Mouse (Mus musculus) liver, embryonic 12.5 days (tissue): ENCODE results near the gene Gm43191. TPM values are rescaled to one million over a fixed set of nuclear protein-coding genes. Genes with fewer than 3 reads are reported as not detected.

Experiments used
- ATAC-seq: fragments of 200-750 bp; cut with Nextera tagmentation; 2 replicates; pipeline ENCODE4 v1.8.0; 2017; ENCODE audit warnings: moderate number of reproducible peaks, mild to moderate bottlenecking, moderate library complexity
- H3K27ac ChIP-seq: fragments of 300-500 bp; sonication (generic); 2 replicates; pipeline ENCODE4 v1.5.1; 2016; ENCODE audit warnings: mild to moderate bottlenecking
- H3K27me3 ChIP-seq: fragments of 300-500 bp; sonication (generic); replicated peaks from 2 replicates; pipeline ENCODE4 v1.6.1; 2016; ENCODE audit warnings: mild to moderate bottlenecking, moderate library complexity
- H3K36me3 ChIP-seq: fragments of 300-500 bp; sonication (generic); 2 replicates; pipeline ENCODE4 v1.6.1; 2016; ENCODE audit warnings: mild to moderate bottlenecking, moderate library complexity
- H3K4me1 ChIP-seq: fragments of 300-500 bp; sonication (generic); 2 replicates; pipeline ENCODE4 v1.6.1; 2016
- H3K4me2 ChIP-seq: fragments of 300-500 bp; sonication (generic); 2 replicates; pipeline ENCODE4 v1.6.1; 2016; ENCODE audit warnings: mild to moderate bottlenecking, moderate library complexity
- H3K4me3 ChIP-seq: fragments of 300-500 bp; sonication (generic); 2 replicates; pipeline ENCODE4 v1.5.1; 2016; ENCODE audit warnings: mild to moderate bottlenecking, moderate library complexity
- H3K9ac ChIP-seq: fragments of 300-500 bp; sonication (generic); 2 replicates; pipeline ENCODE4 v1.6.1; 2016; ENCODE audit warnings: mild to moderate bottlenecking, moderate library complexity
- H3K9me3 ChIP-seq: fragments of 300-500 bp; sonication (generic); replicated peaks from 2 replicates; pipeline ENCODE4 v1.6.1; 2016; ENCODE audit warnings: mild to moderate bottlenecking, moderate library complexity
- WGBS: fragments of 180-500 bp; shearing (Covaris S2); methylation state at CpG from one replicate; pipeline ENCODE4 v1.1.7; 2016; ENCODE audit not compliant: insufficient replicate concordance; 5-methylcytosine and 5-hydroxymethylcytosine counted together
- polyA plus RNA-seq: library from polyadenylated mRNA; unstranded; fragments of >200 nt; fragmentation: Nextera tagmentation; extraction: Ambion mirVana; gene quantifications from 2 replicates; pipeline ENCODE4 v1.2.1, GENCODE M21; 2016

The Gm43191 gene
- polyA plus RNA-seq, result not detected in 2 replicates

DNA sequence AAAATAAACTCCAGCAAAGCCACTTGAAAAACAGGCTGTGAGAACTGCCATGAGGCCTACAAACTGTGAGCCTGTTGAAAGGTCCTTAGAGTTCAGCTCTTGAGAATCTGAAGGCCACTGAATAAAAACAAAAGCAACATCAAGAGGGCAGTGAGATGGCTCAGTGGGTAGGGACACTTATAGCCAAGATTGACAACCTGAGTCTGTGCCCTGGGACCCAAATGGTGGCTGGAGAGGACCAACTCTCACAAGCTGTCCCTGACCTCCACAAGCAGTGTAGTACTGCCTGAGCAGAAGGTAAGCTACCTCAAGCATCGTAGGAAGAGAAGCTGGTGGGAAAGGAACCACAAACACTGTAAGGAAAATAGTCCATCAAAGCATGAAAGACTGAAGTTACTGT is at the start of gene Gm43191:
TSS of gene Gm43191 (minus strand) at position 101 of the 400 bp plus-strand sequence.
- peaks cover 56% of the 10 kb centered on the region for H3K36me3 ChIP-seq
- H3K4me2 ChIP-seq, result no peak within 1 kb of the TSS
- no peak within 1 kb of the TSS for H3K9ac ChIP-seq
- WGBS, result 92% methylated on average over 1 of the region's 1 CpGs
- H3K27me3 ChIP-seq, result no peaks in the 10 kb centered on the region
- H3K27ac ChIP-seq, result no peak within 1 kb of the TSS
- H3K4me3 ChIP-seq, result no peak within 1 kb of the TSS
- no peaks in the 10 kb centered on the region for H3K9me3 ChIP-seq
- no peaks in the 10 kb centered on the region for H3K4me1 ChIP-seq
- ATAC-seq, result no peak

DNA sequence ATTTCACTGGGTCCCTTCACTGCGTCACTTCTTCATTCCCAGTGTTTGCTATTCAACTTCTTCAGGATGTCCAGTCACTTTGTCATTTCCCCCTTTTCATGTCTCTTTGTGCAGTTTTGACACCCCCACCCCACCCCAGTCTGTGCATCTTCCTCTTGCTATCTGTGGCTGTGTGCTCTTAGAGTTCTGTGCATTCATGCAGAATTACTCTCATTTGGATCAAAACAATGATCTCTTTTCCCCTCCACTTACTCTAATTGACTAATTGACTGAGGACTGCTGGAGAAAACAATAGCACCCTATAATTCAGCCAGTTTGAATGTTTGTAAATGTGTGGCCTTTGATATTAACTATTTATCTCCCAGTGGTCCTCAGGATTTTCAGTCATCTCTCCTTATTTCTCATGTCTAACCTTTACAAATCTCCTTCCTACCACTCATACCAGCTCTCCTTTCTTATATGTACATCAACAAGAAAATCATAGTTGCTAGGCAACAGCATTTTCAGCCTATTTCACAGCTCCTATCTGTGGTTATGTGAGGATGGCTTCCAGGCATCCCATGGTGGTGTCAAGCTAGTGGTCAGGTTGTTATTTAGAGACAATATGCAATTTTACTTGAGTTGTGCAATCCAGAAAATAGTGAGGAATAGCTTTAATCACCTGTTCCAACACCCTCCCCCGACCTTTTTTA is 48.6 kb upstream of the Gm43191 start:
- Histone ChIP-seq H3K27ac (no peak overlapping the region), H3K4me1 (no peaks in the 10 kb centered on the region), H3K9me3 (0 out of 2 replicates have a peak, but pooled peaks cover 3% of the 10 kb centered on the region), H3K4me3 (no peak overlapping the region), H3K36me3 (no peaks in the 10 kb centered on the region), H3K9ac (no peak overlapping the region), H3K27me3 (no peaks in the 10 kb centered on the region), H3K4me2 (no peak overlapping the region)
- 49% methylated on average over 2 of the region's 2 CpGs for WGBS
- ATAC-seq, result no peak

- Histone ChIP-seq H3K27ac (no peak overlapping the region), H3K4me2 (no peak overlapping the region), H3K27me3 (no peaks in the 10 kb centered on the region), H3K4me1 (no peaks in the 10 kb centered on the region), H3K9me3 (no peaks in the 10 kb centered on the region), H3K4me3 (no peak overlapping the region), H3K36me3 (no peaks in the 10 kb centered on the region), H3K9ac (no peak overlapping the region)
- 49% methylated on average over 9 of the region's 9 CpGs for WGBS
- ATAC-seq, result no peak
These were observed 45.7 kb upstream of the Gm43191 start for GRCm38 (mm10) chr3:116726807-116727206.

DNA sequence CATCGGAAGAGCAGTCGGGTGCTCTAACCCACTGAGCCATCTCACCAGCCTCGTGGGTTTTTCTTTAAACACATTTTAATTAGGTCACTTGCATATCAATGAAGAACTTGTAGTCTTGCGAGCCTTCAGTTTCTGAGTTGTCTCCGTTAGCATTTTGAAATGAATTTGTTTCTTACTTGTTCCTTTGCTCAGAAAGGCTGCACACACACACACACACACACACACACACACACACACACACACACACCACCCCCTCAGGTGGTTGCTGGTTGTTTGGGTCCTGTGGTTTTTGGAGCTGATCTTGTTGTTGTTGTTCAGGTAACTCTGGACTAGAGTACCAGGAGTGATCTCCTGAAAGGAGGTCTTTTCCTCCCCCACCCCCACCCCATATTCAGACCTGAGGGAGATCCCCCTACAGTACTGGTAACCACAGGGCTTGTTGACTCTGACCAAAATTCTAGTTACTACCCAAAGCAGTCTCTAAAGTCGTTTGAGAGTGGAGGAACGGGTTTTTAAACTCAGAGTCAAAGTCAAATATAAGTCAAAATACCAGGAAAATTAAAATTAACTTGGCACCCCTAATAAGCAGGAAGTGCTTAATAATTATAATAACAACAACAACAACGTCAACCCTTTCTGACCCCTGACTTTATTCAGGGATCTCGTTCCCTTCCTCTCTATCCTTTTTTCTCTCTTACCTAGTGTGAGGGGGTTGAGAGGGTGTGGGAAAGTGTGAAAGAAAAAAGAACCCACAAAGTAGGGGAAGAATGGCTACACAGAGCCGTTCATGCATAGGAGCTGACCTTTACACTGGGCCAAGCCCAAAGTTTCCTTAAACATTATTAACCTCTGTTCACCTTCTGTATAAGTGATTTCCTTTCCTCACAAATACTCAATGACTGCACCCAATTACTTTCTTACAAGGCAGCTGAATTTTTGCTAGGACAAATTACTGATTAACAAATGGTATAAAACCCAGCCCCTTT is 42.7 kb upstream of the Gm43191 start:
- no peaks in the 10 kb centered on the region for H3K9me3 ChIP-seq
- no peak overlapping the region for H3K4me3 ChIP-seq
- no peak for ATAC-seq
- no peaks in the 10 kb centered on the region for H3K36me3 ChIP-seq
- H3K9ac ChIP-seq, result no peak overlapping the region
- no peak overlapping the region for H3K4me2 ChIP-seq
- H3K4me1 ChIP-seq, result no peaks in the 10 kb centered on the region
- H3K27me3 ChIP-seq, result no peaks in the 10 kb centered on the region
- H3K27ac ChIP-seq, result no peak overlapping the region
- 65% methylated on average over 10 of the region's 10 CpGs for WGBS

- no peak for ATAC-seq
- 68% methylated on average over 4 of the region's 4 CpGs for WGBS
- Histone ChIP-seq H3K4me1 (no peaks in the 10 kb centered on the region), H3K4me3 (no peak overlapping the region), H3K27ac (no peak overlapping the region), H3K36me3 (no peaks in the 10 kb centered on the region), H3K9ac (no peak overlapping the region), H3K9me3 (no peaks in the 10 kb centered on the region), H3K27me3 (no peaks in the 10 kb centered on the region), H3K4me2 (no peak overlapping the region)
These were observed 41.9 kb upstream of the Gm43191 start for GRCm38 (mm10) chr3:116722980-116723379.

GRCm38 (mm10) chr3:116718951-116719350 is 37.9 kb upstream of the Gm43191 start:
- H3K36me3 ChIP-seq, result no peaks in the 10 kb centered on the region
- WGBS, result 32% methylated on average over 3 of the region's 3 CpGs
- H3K4me3 ChIP-seq, result no peak overlapping the region
- no peak for ATAC-seq
- no peaks in the 10 kb centered on the region for H3K9me3 ChIP-seq
- no peak overlapping the region for H3K9ac ChIP-seq
- H3K27me3 ChIP-seq, result no peaks in the 10 kb centered on the region
- no peaks in the 10 kb centered on the region for H3K4me1 ChIP-seq
- H3K27ac ChIP-seq, result no peak overlapping the region
- no peak overlapping the region for H3K4me2 ChIP-seq

DNA sequence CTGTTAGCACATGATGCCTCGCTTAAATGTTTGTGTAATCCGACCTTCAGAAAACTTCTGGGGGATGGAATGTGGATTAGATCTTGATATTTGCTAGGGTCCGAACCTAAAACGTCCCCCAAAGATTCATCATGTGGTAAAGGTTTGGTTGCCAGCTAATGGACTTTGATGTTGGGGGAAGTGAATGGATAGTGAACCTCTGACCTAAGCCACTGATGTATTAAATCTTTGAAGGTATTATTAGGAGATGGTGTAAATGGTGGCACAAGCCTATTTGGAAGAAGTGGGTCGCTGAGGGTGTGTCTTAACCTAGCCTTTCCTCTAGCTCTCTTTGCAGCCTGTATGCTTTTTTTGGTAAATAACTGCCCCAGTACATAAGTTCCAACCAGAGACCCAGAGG is 32.0 kb upstream of the Gm43191 start:
- ATAC-seq, result no peak
- WGBS, result 28% methylated on average over 5 of the region's 5 CpGs
- no peaks in the 10 kb centered on the region for H3K27me3 ChIP-seq
- peak overlapping the region; percentile 80 for H3K4me2 ChIP-seq
- no peak overlapping the region for H3K27ac ChIP-seq
- H3K4me3 ChIP-seq, result peak overlapping the region; percentile 76
- H3K9me3 ChIP-seq, result no peaks in the 10 kb centered on the region
- peak overlapping the region; percentile 91 for H3K9ac ChIP-seq
- peaks cover 34% of the 10 kb centered on the region for H3K4me1 ChIP-seq
- no peaks in the 10 kb centered on the region for H3K36me3 ChIP-seq

- WGBS, result 5% methylated on average over 8 of the region's 8 CpGs
- Histone ChIP-seq H3K9ac (peak within 1 kb of the TSS; percentile 91), H3K4me3 (peak within 1 kb of the TSS; percentile 76), H3K27me3 (no peaks in the 10 kb centered on the region), H3K9me3 (no peaks in the 10 kb centered on the region), H3K36me3 (no peaks in the 10 kb centered on the region), H3K4me1 (peaks cover 34% of the 10 kb centered on the region), H3K4me2 (peak within 1 kb of the TSS; percentile 80), H3K27ac (peak within 1 kb of the TSS; percentile 90)
- ATAC-seq, result peak; percentile 14; the same call in 1 of the 2 replicates
These were observed 31.4 kb upstream of the Gm43191 start, which contains the start of gene Slc35a3 for GRCm38 (mm10) chr3:116712436-116712881. Slc35a3 (minus strand) TSS chr3:116712831.

- Histone ChIP-seq H3K4me2 (peak overlapping the region; percentile 80), H3K4me3 (peak overlapping the region; percentile 76), H3K36me3 (peaks cover 4% of the 10 kb centered on the region; the same call in 1 of the 2 replicates), H3K27ac (peak overlapping the region; percentile 90), H3K9me3 (no peaks in the 10 kb centered on the region), H3K27me3 (no peaks in the 10 kb centered on the region), H3K9ac (peak overlapping the region; percentile 91), H3K4me1 (peaks cover 34% of the 10 kb centered on the region)
- peak; percentile 92 for ATAC-seq
- 2% methylated on average over 83 of the region's 85 CpGs for WGBS
These were observed 30.8 kb upstream of the Gm43191 start for GRCm38 (mm10) chr3:116711624-116712435.

DNA sequence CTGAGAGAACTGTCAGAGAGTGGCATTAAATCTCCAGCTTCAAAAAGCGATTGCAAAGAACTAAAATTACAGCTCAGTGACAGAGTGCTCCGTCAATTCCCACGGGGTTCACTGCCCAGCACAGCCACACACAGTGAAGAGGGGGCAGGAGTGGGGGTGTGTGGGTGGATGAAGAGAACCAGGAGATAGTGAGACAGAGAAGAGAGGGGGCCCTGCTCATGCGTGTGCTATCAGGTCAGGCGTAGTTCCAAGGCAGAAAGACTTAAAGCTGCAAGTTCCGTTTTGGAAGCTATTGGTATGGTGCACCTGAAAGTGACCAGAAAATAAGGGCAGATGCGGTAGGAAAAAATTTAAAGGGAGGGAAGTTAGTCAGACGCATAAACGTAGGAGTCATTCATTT is 29.9 kb upstream of the Gm43191 start:
- ATAC-seq, result peak; percentile 70
- Histone ChIP-seq H3K4me3 (peak overlapping the region; percentile 76), H3K36me3 (peaks cover 11% of the 10 kb centered on the region), H3K4me1 (peaks cover 41% of the 10 kb centered on the region), H3K9me3 (no peaks in the 10 kb centered on the region), H3K27ac (peak overlapping the region; percentile 90), H3K27me3 (no peaks in the 10 kb centered on the region), H3K9ac (peak overlapping the region; percentile 91), H3K4me2 (peak overlapping the region; percentile 80)
- 30% methylated on average over 9 of the region's 9 CpGs for WGBS

- Histone ChIP-seq H3K9me3 (no peaks in the 10 kb centered on the region), H3K4me1 (peaks cover 48% of the 10 kb centered on the region), H3K36me3 (peaks cover 20% of the 10 kb centered on the region), H3K27ac (0 out of 2 replicates have a peak overlapping the region, but pooled peaks have one; percentile 31), H3K9ac (no peak overlapping the region), H3K4me3 (no peak overlapping the region), H3K4me2 (no peak overlapping the region; the same call in 1 of the 2 replicates), H3K27me3 (no peaks in the 10 kb centered on the region)
- WGBS, result 81% methylated on average over 1 of the region's 1 CpGs
- ATAC-seq, result peak; percentile 77
These were observed 24.7 kb upstream of the Gm43191 start for GRCm38 (mm10) chr3:116705637-116706204.
